Mouse (Mus musculus) midbrain, embryonic 14.5 days (tissue): ENCODE results near the gene Cygb. TPM values are rescaled to one million over a fixed set of nuclear protein-coding genes. Genes with fewer than 3 reads are reported as not detected.

Source experiments
- ATAC-seq: fragments of 200-750 bp; cut with Nextera tagmentation; 2 replicates; pipeline ENCODE4 v1.8.0; 2017; ENCODE audit warnings: moderate number of reproducible peaks, moderate library complexity; ENCODE audit not compliant: low FRiP score, low TSS enrichment
- DNase-seq: peaks from one replicate; pipeline ENCODE4 v3.0.0-alpha.2; 2015
- H3K27ac ChIP-seq: fragments of 300-500 bp; sonication (generic); replicated peaks from 2 replicates; pipeline ENCODE4 v1.5.1; 2014; ENCODE audit warnings: mild to moderate bottlenecking, low read depth, low read length, moderate library complexity
- H3K27me3 ChIP-seq: fragments of 300-500 bp; sonication (generic); 2 replicates; pipeline ENCODE4 v1.6.1; 2014; ENCODE audit warnings: low read length, control low read depth, mixed read lengths; ENCODE audit not compliant: control insufficient read depth, insufficient read depth
- H3K36me3 ChIP-seq: fragments of 300-500 bp; sonication (generic); 2 replicates; pipeline ENCODE4 v1.6.1; 2014; ENCODE audit warnings: low read length, control low read depth; ENCODE audit not compliant: control insufficient read depth, insufficient read depth
- H3K4me1 ChIP-seq: fragments of 300-500 bp; sonication (generic); 2 replicates; pipeline ENCODE4 v1.6.1; 2014; ENCODE audit warnings: mild to moderate bottlenecking, antibody characterized with exemption, low read length, control low read depth; ENCODE audit not compliant: control insufficient read depth, insufficient read depth
- H3K4me2 ChIP-seq: fragments of 300-500 bp; sonication (generic); 2 replicates; pipeline ENCODE4 v1.6.1; 2014; ENCODE audit warnings: mild to moderate bottlenecking, low read length, moderate library complexity
- H3K4me3 ChIP-seq: fragments of 300-500 bp; sonication (generic); replicated peaks from 2 replicates; pipeline ENCODE4 v1.5.1; 2014; ENCODE audit warnings: low read depth, low read length
- H3K9ac ChIP-seq: fragments of 300-500 bp; sonication (generic); replicated peaks from 2 replicates; pipeline ENCODE4 v1.6.1; 2014; ENCODE audit warnings: mild to moderate bottlenecking, low read length, moderate library complexity
- H3K9me3 ChIP-seq: fragments of 300-500 bp; sonication (generic); 2 replicates; pipeline ENCODE4 v1.6.1; 2016; ENCODE audit warnings: low read length, control low read depth, mixed read lengths; ENCODE audit not compliant: control insufficient read depth
- WGBS: fragments of 180-500 bp; shearing (Covaris S2); extraction: QIAGEN DNeasy Blood & Tissue Kit; methylation state at CpG from one replicate; pipeline ENCODE4 v1.1.7; 2014; 5-methylcytosine and 5-hydroxymethylcytosine counted together
- polyA plus RNA-seq: library from polyadenylated mRNA; unstranded; fragments of >200 nt; fragmentation: Nextera tagmentation; extraction: Ambion mirVana; gene quantifications from 2 replicates; pipeline ENCODE4 v1.2.1, GENCODE M21; 2014

Gene Cygb
- polyA plus RNA-seq, 1 experiment from 2014 or later: 19.1 TPM

- Histone ChIP-seq H3K36me3 (no peaks in the 10 kb centered on the region), H3K4me2 (no peak overlapping the region), H3K4me3 (no peak overlapping the region), H3K4me1 (0 out of 2 replicates have a peak, but pooled peaks cover 3% of the 10 kb centered on the region), H3K9me3 (no peaks in the 10 kb centered on the region), H3K9ac (no peak overlapping the region), H3K27me3 (peaks cover 22% of the 10 kb centered on the region; the same call in 1 of the 2 replicates), H3K27ac (no peak overlapping the region)
- DNase-seq: no peak
- no peak for ATAC-seq
- 40% methylated on average over 18 of the region's 18 CpGs for WGBS
Measured at GRCm38 (mm10) chr11:116690701-116691575, 36.8 kb upstream of the Cygb start.

GRCm38 (mm10) chr11:116689622-116690021, 35.5 kb upstream of the Cygb start:
- no peak for ATAC-seq
- WGBS: 95% methylated on average over 10 of the region's 10 CpGs
- Histone ChIP-seq H3K27me3 (peaks cover 12% of the 10 kb centered on the region; the same call in 1 of the 2 replicates), H3K9ac (no peak overlapping the region), H3K4me2 (no peak overlapping the region), H3K9me3 (no peaks in the 10 kb centered on the region), H3K36me3 (no peaks in the 10 kb centered on the region), H3K4me3 (no peak overlapping the region), H3K27ac (no peak overlapping the region), H3K4me1 (0 out of 2 replicates have a peak, but pooled peaks cover 3% of the 10 kb centered on the region)
- no peak for DNase-seq

GRCm38 (mm10) chr11:116687897-116688296, 33.8 kb upstream of the Cygb start:
- no peak overlapping the region for H3K27ac ChIP-seq
- no peaks in the 10 kb centered on the region for H3K27me3 ChIP-seq
- no peaks in the 10 kb centered on the region for H3K9me3 ChIP-seq
- H3K9ac ChIP-seq: no peak overlapping the region
- 0 out of 2 replicates have a peak, but pooled peaks cover 2% of the 10 kb centered on the region for H3K36me3 ChIP-seq
- DNase-seq (no peak), ATAC-seq (no peak)
- no peaks in the 10 kb centered on the region for H3K4me1 ChIP-seq
- no peak overlapping the region for H3K4me3 ChIP-seq
- WGBS: 77% methylated on average over 8 of the region's 8 CpGs
- H3K4me2 ChIP-seq: no peak overlapping the region

- no peak overlapping the region for H3K27ac ChIP-seq
- DNase-seq (no peak), ATAC-seq (no peak)
- H3K36me3 ChIP-seq: peaks cover 19% of the 10 kb centered on the region; the same call in 1 of the 2 replicates
- H3K9me3 ChIP-seq: no peaks in the 10 kb centered on the region
- H3K9ac ChIP-seq: no peak overlapping the region
- no peaks in the 10 kb centered on the region for H3K27me3 ChIP-seq
- 85% methylated on average over 9 of the region's 9 CpGs for WGBS
- H3K4me1 ChIP-seq: no peaks in the 10 kb centered on the region
- H3K4me2 ChIP-seq: no peak overlapping the region
- H3K4me3 ChIP-seq: no peak overlapping the region
Measured at GRCm38 (mm10) chr11:116685729-116686128, 31.6 kb upstream of the Cygb start.

GRCm38 (mm10) chr11:116683777-116684176, 29.7 kb upstream of the Cygb start:
- no peak for DNase-seq
- H3K4me2 ChIP-seq: no peak overlapping the region
- H3K4me3 ChIP-seq: no peak overlapping the region
- no peak overlapping the region for H3K27ac ChIP-seq
- WGBS: 88% methylated on average over 4 of the region's 4 CpGs
- no peak for ATAC-seq
- H3K9ac ChIP-seq: no peak overlapping the region
- no peaks in the 10 kb centered on the region for H3K27me3 ChIP-seq
- H3K4me1 ChIP-seq: no peaks in the 10 kb centered on the region
- H3K9me3 ChIP-seq: no peaks in the 10 kb centered on the region
- H3K36me3 ChIP-seq: peaks cover 23% of the 10 kb centered on the region

- ATAC-seq (no peak), DNase-seq (no peak)
- H3K4me1 ChIP-seq: no peaks in the 10 kb centered on the region
- H3K27ac ChIP-seq: no peak overlapping the region
- no peaks in the 10 kb centered on the region for H3K27me3 ChIP-seq
- 81% methylated on average over 14 of the region's 14 CpGs for WGBS
- no peak overlapping the region for H3K9ac ChIP-seq
- no peak overlapping the region for H3K4me3 ChIP-seq
- peaks cover 27% of the 10 kb centered on the region for H3K36me3 ChIP-seq
- H3K4me2 ChIP-seq: no peak overlapping the region
- no peaks in the 10 kb centered on the region for H3K9me3 ChIP-seq
Measured at GRCm38 (mm10) chr11:116682501-116683144, 28.5 kb upstream of the Cygb start.

- no peaks in the 10 kb centered on the region for H3K9me3 ChIP-seq
- ATAC-seq (no peak), DNase-seq (no peak)
- H3K36me3 ChIP-seq: peaks cover 42% of the 10 kb centered on the region
- no peak overlapping the region for H3K27ac ChIP-seq
- H3K4me3 ChIP-seq: no peak overlapping the region
- H3K27me3 ChIP-seq: no peaks in the 10 kb centered on the region
- H3K9ac ChIP-seq: no peak overlapping the region
- no peaks in the 10 kb centered on the region for H3K4me1 ChIP-seq
- WGBS: 88% methylated on average over 4 of the region's 4 CpGs
- H3K4me2 ChIP-seq: no peak overlapping the region
Measured at GRCm38 (mm10) chr11:116681147-116681546, 27.0 kb upstream of the Cygb start.

GRCm38 (mm10) chr11:116680321-116681091, 26.4 kb upstream of the Cygb start:
- H3K4me3 ChIP-seq: no peak overlapping the region
- no peak for ATAC-seq
- H3K27ac ChIP-seq: no peak overlapping the region
- H3K4me1 ChIP-seq: no peaks in the 10 kb centered on the region
- no peak overlapping the region for H3K9ac ChIP-seq
- H3K27me3 ChIP-seq: no peaks in the 10 kb centered on the region
- peaks cover 49% of the 10 kb centered on the region for H3K36me3 ChIP-seq
- no peaks in the 10 kb centered on the region for H3K9me3 ChIP-seq
- no peak for DNase-seq
- no peak overlapping the region for H3K4me2 ChIP-seq
- WGBS: 79% methylated on average over 24 of the region's 24 CpGs
